Mouse (Mus musculus) midbrain, embryonic 10.5 days (tissue): ENCODE data around the gene Kcnip4. TPM values are rescaled to one million over a fixed set of nuclear protein-coding genes. Genes with fewer than 3 reads are reported as not detected.

Experiments used
- DNase-seq: peaks from one replicate; pipeline ENCODE4 v3.0.0-alpha.2; 2017; ENCODE audit warnings: low spot score
- H3K27ac ChIP-seq: fragments of 300-500 bp; sonication (generic); replicated peaks from 2 replicates; pipeline ENCODE4 v1.5.1; 2016; ENCODE audit warnings: mild to moderate bottlenecking
- H3K27me3 ChIP-seq: fragments of 300-500 bp; sonication (generic); 2 replicates; pipeline ENCODE4 v1.6.1; 2016; ENCODE audit warnings: low read depth, mild to moderate bottlenecking; ENCODE audit not compliant: poor library complexity, severe bottlenecking
- H3K36me3 ChIP-seq: fragments of 300-500 bp; sonication (generic); 2 replicates; pipeline ENCODE4 v1.6.1; 2016; ENCODE audit warnings: mild to moderate bottlenecking, moderate library complexity
- H3K4me1 ChIP-seq: fragments of 300-500 bp; sonication (generic); 2 replicates; pipeline ENCODE4 v1.6.1; 2016
- H3K4me3 ChIP-seq: fragments of 300-500 bp; sonication (generic); 2 replicates; pipeline ENCODE4 v1.5.1; 2016; ENCODE audit warnings: mild to moderate bottlenecking, moderate library complexity
- H3K9me3 ChIP-seq: fragments of 300-500 bp; sonication (generic); replicated peaks from 2 replicates; pipeline ENCODE4 v1.6.1; 2016; ENCODE audit warnings: mild to moderate bottlenecking
- WGBS: fragments of 180-500 bp; shearing (Covaris S2); methylation state at CpG from one replicate; pipeline ENCODE4 v1.1.7; 2016; 5-methylcytosine and 5-hydroxymethylcytosine counted together
- polyA plus RNA-seq: library from polyadenylated mRNA; unstranded; fragments of >200 nt; fragmentation: Nextera tagmentation; extraction: Ambion mirVana; gene quantifications from 2 replicates; pipeline ENCODE4 v1.2.1, GENCODE M21; 2016

Gene Kcnip4
- polyA plus RNA-seq, 1 experiment from 2014 or later = 1.2 TPM

DNA sequence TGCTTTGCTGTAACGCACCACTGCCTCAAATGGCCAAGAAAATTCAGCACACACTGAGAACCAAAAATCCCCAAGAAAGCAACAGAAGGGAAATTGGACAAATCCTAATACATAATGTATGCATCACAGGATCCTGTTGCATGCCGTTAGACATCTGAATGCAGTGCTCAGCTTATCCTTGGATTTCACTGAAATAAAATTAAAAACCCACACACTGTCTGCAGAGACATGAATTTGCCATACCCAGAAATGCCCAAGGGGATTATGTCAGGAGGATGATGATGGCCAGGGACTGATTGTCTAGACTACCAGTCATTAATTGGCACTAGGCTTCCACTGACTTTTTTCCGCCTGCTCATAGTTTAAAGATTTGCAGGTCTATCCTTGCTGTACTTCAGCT, 818.7 kb downstream of the Kcnip4 start:
- Histone ChIP-seq H3K4me1 (no peaks in the 10 kb centered on the region), H3K36me3 (no peaks in the 10 kb centered on the region), H3K9me3 (no peaks in the 10 kb centered on the region), H3K27ac (no peak overlapping the region), H3K27me3 (no peaks in the 10 kb centered on the region), H3K4me3 (no peak overlapping the region)
- 85% methylated on average over 3 of the region's 3 CpGs for WGBS
- no peak for DNase-seq

DNA sequence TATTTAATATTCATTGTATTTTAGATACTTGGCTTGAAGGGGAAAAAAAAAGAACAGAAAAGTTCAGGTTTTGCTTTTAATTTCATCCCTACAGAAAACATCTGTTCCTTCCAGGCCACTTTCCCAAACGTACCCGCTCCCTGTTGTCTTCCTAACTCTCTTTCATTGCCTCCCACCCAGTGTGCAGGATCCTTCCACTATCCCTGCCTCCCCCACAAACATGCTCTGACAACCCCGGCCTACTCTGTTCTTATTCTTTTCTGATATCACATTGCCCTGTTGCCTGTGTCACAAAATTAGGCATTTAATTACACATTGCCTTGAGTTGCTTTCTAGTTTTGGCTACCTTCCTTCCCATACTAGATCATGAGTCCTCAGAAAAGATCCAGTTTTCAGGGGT, 837.6 kb downstream of the Kcnip4 start:
- Histone ChIP-seq H3K9me3 (no peaks in the 10 kb centered on the region), H3K36me3 (no peaks in the 10 kb centered on the region), H3K27me3 (no peaks in the 10 kb centered on the region), H3K27ac (no peak overlapping the region), H3K4me3 (no peak overlapping the region), H3K4me1 (no peaks in the 10 kb centered on the region)
- DNase-seq = no peak
- WGBS = 83% methylated on average over 3 of the region's 3 CpGs

DNA sequence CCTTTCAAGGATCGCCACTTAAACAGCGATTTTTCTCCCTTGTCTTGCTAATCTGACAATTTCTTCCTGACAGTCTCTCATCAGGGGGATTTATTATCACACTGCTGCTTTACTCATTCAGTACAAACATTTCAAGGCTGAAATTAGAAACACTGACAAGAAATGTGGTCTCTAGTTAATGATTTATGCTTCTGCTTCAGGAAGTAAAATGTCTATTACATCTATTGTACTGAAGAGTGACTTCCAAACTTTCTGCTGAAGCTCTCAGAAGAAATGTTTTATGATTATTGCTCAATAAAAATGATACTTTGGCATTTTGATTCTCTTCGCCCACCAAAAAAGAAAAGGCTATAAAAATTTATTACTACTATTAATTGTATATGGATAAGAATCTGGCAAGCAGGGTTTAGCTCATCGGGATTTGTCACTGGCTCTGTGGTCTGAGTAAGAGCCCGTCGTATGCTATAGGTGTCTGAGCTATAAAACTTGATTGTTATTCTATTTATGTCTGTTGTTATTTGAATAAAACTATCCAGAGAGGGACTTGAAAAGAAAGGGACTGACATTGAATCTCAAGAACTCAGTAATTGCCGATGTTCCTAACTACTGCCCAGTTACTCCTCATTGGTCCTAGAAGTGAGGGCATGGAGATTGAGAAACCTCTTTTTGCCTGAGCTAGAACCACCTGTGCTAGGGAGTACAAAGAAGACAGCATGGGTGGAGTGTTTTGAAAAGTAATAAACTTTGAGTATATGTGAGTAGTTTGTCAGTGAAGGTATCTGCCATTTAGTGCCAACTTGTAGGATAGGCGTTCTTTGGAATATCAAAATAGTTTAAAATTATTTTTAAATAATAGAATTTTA, 844.7 kb downstream of the Kcnip4 start:
- no peak overlapping the region for H3K27ac ChIP-seq
- H3K4me1 ChIP-seq = no peaks in the 10 kb centered on the region
- H3K36me3 ChIP-seq = no peaks in the 10 kb centered on the region
- 90% methylated on average over 8 of the region's 8 CpGs for WGBS
- H3K9me3 ChIP-seq = no peaks in the 10 kb centered on the region
- DNase-seq = no peak
- no peaks in the 10 kb centered on the region for H3K27me3 ChIP-seq
- no peak overlapping the region for H3K4me3 ChIP-seq

DNA sequence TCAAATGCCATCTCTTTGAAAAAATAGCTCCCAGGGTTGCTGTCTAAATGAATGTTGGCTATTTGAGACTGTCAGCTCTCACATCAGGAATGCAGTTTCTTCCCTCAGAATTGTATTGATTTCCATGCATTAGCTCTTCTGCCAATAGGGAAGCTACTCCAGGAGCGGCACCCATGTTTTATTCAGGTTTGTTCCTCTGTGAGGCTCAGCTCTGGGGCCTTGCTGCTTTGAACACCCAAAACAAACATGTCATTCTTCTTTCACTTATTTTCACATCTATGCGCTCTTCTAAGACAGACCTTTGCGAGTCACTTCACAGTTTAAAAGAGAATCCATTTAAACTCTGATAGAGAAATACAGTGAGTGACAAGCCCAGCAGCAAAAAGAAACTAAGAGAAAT, 862.2 kb downstream of the Kcnip4 start:
- DNase-seq = no peak

DNA sequence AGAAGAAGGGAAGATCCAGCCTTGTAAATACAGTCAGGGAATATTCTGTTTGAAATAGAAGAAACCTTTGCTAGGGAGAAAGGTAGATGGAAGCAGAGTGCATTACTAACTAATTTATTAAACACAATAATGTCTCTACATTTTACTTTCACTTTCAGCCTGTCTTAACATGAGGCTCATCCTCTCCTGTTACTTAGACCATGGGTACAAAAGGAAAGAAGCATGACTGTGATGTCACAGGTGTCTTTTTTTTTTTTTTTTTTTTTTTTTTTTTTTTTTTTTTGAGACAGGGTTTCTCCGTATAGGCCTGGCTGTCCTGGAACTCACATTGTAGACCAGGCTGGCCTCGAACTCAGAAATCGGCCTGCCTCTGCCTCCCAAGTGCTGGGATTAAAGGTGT, 864.7 kb downstream of the Kcnip4 start:
- no peaks in the 10 kb centered on the region for H3K4me1 ChIP-seq
- H3K36me3 ChIP-seq = no peaks in the 10 kb centered on the region
- 96% methylated on average over 3 of the region's 3 CpGs for WGBS
- no peak overlapping the region for H3K27ac ChIP-seq
- no peaks in the 10 kb centered on the region for H3K9me3 ChIP-seq
- DNase-seq = no peak
- H3K4me3 ChIP-seq = no peak overlapping the region
- no peaks in the 10 kb centered on the region for H3K27me3 ChIP-seq

More for the DNA sequence above, 862.2 kb downstream of the Kcnip4 start:
- 78% methylated on average over 3 of the region's 3 CpGs for WGBS
- Histone ChIP-seq H3K4me1 (no peaks in the 10 kb centered on the region), H3K36me3 (no peaks in the 10 kb centered on the region), H3K4me3 (no peak overlapping the region), H3K9me3 (no peaks in the 10 kb centered on the region), H3K27ac (no peak overlapping the region), H3K27me3 (no peaks in the 10 kb centered on the region)

GRCm38 (mm10) chr5:48650496-48650895, 874.2 kb downstream of the Kcnip4 start:
- Histone ChIP-seq H3K9me3 (no peaks in the 10 kb centered on the region), H3K4me1 (no peaks in the 10 kb centered on the region), H3K27ac (no peak overlapping the region), H3K27me3 (no peaks in the 10 kb centered on the region), H3K36me3 (no peaks in the 10 kb centered on the region), H3K4me3 (no peak overlapping the region)
- DNase-seq = no peak
- WGBS = 57% methylated on average over 4 of the region's 4 CpGs

DNA sequence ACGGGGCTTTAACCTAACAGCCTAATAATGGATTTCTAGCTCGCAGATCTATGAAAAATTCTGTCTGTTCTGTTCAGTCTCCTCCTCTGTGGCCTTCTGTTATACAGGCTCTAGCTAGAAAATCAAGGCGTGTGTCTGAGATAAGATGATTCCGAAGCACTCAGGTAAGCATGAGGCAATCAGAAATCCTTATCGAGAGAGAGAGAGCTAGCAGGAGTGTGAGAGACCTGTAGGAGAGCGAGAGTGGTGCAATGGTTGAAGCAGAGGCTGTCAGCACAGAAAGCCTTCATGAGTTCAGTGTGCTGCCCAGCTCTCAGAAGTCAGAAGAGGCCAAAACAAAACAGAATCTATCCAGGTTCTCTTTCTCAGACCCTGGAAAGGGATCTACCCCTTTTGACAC, 888.0 kb downstream of the Kcnip4 start:
- no peaks in the 10 kb centered on the region for H3K36me3 ChIP-seq
- 94% methylated on average over 6 of the region's 6 CpGs for WGBS
- H3K27ac ChIP-seq = no peak overlapping the region
- DNase-seq = no peak
- no peaks in the 10 kb centered on the region for H3K9me3 ChIP-seq
- no peaks in the 10 kb centered on the region for H3K4me1 ChIP-seq
- no peak overlapping the region for H3K4me3 ChIP-seq
- no peaks in the 10 kb centered on the region for H3K27me3 ChIP-seq

GRCm38 (mm10) chr5:48633631-48634030, 891.1 kb downstream of the Kcnip4 start:
- no peak overlapping the region for H3K27ac ChIP-seq
- no peak overlapping the region for H3K4me3 ChIP-seq
- H3K4me1 ChIP-seq = no peaks in the 10 kb centered on the region
- H3K9me3 ChIP-seq = no peaks in the 10 kb centered on the region
- 98% methylated on average over 3 of the region's 3 CpGs for WGBS
- no peaks in the 10 kb centered on the region for H3K27me3 ChIP-seq
- H3K36me3 ChIP-seq = no peaks in the 10 kb centered on the region
- DNase-seq = no peak

DNA sequence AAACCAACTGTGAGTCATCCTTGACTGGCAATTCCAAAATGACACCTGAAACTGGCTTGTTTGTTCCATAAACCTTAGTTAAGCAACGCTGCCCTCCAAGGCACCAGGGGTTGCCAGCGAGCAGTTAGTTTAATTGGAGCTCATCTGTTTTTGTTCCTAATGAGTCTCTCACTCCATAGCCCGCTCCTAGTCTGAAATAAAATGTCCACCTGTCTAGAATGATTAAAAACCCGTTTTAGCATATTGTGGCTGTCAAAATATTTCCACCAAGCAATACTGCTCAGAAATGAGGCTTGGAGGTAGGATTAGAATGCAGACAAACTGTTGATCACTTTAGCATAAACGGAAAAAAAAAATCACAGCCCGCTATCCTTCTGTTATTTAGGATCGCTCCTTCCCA, 901.3 kb downstream of the Kcnip4 start:
- Histone ChIP-seq H3K4me3 (no peak overlapping the region), H3K27me3 (no peaks in the 10 kb centered on the region), H3K27ac (no peak overlapping the region), H3K9me3 (no peaks in the 10 kb centered on the region), H3K4me1 (no peaks in the 10 kb centered on the region), H3K36me3 (no peaks in the 10 kb centered on the region)
- WGBS = 84% methylated on average over 7 of the region's 7 CpGs
- no peak for DNase-seq

- no peak overlapping the region for H3K4me3 ChIP-seq
- H3K36me3 ChIP-seq = no peaks in the 10 kb centered on the region
- no peak overlapping the region for H3K27ac ChIP-seq
- H3K9me3 ChIP-seq = no peaks in the 10 kb centered on the region
- 90% methylated on average over 5 of the region's 5 CpGs for WGBS
- no peak for DNase-seq
- H3K27me3 ChIP-seq = no peaks in the 10 kb centered on the region
- no peaks in the 10 kb centered on the region for H3K4me1 ChIP-seq
Measured at GRCm38 (mm10) chr5:48606916-48607315, 917.8 kb downstream of the Kcnip4 start.

- H3K9me3 ChIP-seq = no peaks in the 10 kb centered on the region
- WGBS = 90% methylated on average over 9 of the region's 9 CpGs
- H3K4me3 ChIP-seq = no peak overlapping the region
- no peaks in the 10 kb centered on the region for H3K36me3 ChIP-seq
- DNase-seq = no peak
- H3K4me1 ChIP-seq = no peaks in the 10 kb centered on the region
- H3K27me3 ChIP-seq = no peaks in the 10 kb centered on the region
- H3K27ac ChIP-seq = no peak overlapping the region
Measured at GRCm38 (mm10) chr5:48606281-48606680, 918.4 kb downstream of the Kcnip4 start.

GRCm38 (mm10) chr5:48599481-48600040, 925.1 kb downstream of the Kcnip4 start:
- no peaks in the 10 kb centered on the region for H3K36me3 ChIP-seq
- no peaks in the 10 kb centered on the region for H3K9me3 ChIP-seq
- H3K27ac ChIP-seq = peak overlapping the region; percentile 34; the same call in 1 of the 2 replicates
- peak; percentile 28 for DNase-seq
- WGBS = 1% methylated on average over 12 of the region's 12 CpGs
- H3K4me1 ChIP-seq = peaks cover 13% of the 10 kb centered on the region
- H3K27me3 ChIP-seq = peaks cover 17% of the 10 kb centered on the region
- H3K4me3 ChIP-seq = peak overlapping the region; percentile 52

DNA sequence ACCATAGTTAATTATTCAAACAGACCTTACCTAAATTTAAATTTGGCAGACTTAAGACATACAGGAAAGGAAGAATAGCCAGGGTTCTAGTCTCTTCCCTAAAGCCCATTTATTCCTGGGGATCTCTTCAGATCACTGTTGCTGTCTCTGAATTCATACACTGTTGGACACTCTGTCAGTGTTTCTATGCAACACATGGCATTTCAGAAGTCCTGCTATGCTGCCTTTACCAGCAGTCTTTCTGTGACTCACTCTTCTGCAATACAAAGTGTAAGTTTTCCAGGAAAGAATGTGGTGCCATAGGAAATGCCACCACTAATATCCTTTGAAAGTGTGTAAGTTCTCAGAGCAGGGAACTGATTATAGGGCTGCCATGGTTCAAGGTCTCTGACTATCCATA, 936.7 kb downstream of the Kcnip4 start:
- Histone ChIP-seq H3K4me1 (no peaks in the 10 kb centered on the region), H3K27ac (no peak overlapping the region), H3K36me3 (no peaks in the 10 kb centered on the region), H3K4me3 (no peak overlapping the region), H3K27me3 (no peaks in the 10 kb centered on the region), H3K9me3 (no peaks in the 10 kb centered on the region)
- no peak for DNase-seq
